Mouse (Mus musculus) 416B (cell line): ENCODE results near the gene Chd6.

ENCODE experiments used
- DNase-seq: peaks from one replicate; pipeline ENCODE4 v3.0.0; 2011; ENCODE audit warnings: low read depth

Chd6 gene

GRCm38 (mm10) chr2:161066097-161066759, 42.6 kb downstream of the Chd6 start:
- peak; percentile 69 for DNase-seq

DNA sequence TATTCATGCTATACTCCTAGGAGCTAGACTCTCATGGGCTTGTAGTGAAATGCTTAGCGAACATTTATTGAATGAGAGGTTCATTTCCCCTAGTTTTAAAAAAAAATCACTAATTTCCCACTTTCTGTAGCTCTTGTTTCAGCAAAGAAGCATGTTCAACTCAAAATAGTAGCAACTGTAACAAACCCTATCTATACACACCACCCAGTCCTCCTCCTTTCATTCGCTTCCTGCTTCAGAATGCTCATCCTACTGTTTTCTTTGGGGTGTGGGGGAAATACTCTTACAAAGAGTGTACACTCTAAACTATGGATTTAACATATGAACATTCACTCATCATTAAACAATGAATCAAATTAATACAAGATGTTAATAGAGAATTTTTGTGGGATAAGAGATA, 43.3 kb downstream of the Chd6 start:
- peak; percentile 17 for DNase-seq

GRCm38 (mm10) chr2:161064836-161065235, 44.0 kb downstream of the Chd6 start:
- no peak for DNase-seq

GRCm38 (mm10) chr2:161058841-161059240, 50.0 kb downstream of the Chd6 start:
- DNase-seq = no peak

DNA sequence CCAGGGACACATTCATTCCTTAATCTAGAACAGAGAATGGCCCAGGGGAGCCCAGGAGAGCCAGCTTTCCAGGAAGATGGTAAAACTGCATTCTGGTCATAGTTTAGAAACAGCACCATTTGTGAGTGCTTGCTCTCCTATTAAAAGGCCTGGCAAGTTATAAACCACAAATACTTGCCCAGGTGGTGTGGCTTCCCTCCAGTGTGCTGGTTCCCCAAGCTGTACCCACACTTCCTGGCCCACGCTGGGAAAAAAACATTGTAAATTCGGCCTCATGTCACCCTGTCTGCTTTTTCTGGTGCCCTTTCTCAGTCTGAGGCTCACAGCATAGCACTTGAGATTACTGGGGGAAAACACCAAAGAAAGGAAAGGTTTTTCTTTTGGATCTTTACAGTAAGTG, 55.1 kb downstream of the Chd6 start:
- peak; percentile 52 for DNase-seq

- no peak for DNase-seq
Observed at GRCm38 (mm10) chr2:161052175-161052574, 56.7 kb downstream of the Chd6 start.

DNA sequence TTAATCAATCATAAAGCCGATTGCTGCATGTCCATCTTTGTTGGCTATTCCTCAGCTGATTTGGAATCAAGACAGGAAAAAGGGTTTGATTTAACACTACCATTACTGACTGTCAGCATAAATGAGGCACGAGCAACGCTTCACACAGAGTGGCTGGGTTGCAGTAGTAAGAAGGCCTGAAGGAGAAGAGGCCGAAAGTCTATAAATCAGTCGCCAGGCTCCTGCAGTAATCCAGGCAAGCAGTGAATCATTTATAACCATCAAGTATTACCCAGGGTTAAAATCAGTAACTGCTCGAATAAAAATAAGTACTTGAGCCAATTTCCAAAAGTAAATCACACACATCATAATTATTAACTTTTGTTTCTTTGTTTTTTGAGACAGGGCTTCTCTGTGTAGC, 59.4 kb downstream of the Chd6 start:
- no peak for DNase-seq

DNA sequence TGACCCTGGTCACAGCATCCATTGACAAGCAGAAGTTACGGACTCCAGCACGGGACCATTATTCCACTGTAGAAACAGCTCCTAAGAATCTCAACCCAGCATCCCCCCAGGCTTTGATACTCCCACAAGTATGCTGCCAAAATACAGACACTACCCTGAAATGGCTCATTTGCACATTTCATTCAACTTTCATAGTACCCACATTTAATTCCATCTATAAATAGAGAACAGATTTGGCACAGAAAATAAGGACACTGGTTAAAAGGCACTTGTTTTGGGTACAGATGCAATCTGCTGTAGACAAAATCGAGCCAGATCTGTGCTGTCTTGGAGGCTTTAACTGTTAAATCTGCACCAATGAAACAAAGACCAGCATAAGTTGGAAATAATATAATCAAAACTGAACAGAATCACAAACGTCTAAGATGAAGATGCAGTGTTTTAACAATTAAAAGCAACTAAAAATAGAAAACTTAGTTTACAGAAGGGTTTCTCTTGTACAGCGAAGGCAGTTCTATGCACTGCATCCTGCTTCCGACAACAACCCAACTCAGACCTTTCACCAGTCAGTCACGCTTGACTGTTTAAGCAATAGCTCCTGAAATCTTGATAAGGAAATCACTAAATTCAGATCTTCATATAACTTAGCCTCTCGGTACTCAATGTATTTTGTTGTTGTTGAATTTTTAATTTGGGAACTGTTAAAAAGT, 64.2 kb downstream of the Chd6 start:
- no peak for DNase-seq

DNA sequence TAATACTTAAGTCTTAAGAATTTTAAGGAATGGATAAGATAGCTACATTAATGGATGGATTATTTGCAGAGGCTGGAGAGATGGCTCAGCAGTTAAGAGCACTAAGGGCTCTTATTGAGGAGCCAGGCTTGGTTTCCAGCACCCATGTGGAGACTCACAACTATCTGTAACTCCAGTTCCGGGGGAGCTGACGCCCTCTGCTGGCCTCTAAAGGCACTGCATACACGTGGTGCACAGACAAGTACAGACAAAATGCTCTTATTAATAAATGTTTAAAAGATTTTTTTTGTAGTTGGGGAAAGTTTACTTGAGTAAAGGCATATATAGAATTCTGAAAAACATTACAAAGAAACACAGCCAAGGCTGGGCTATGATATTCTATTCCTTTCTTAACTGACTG, 66.0 kb downstream of the Chd6 start:
- DNase-seq = peak; percentile 13

DNA sequence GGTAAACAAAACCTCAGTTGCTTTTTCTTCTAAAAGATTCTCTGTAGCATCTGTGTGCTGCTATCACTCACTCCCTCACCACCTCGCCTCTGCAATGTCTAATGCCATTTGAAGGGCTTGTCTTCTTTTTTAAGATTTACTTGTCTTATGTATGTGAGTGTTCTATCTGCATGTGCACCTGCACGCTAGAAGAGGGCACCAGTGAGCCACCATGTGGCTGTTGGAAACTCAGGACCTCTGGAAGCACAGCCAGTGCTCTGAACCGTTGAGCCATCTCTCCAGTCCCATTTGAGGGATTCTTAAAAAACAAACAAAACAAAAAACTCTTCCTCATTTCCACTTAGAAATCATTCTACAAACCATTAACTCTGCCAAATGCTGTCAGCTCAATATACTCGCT, 68.1 kb downstream of the Chd6 start:
- peak; percentile 37 for DNase-seq

GRCm38 (mm10) chr2:161037766-161038165, 71.1 kb downstream of the Chd6 start:
- no peak for DNase-seq

- DNase-seq = no peak
Observed at GRCm38 (mm10) chr2:161033141-161033540, 75.7 kb downstream of the Chd6 start.

GRCm38 (mm10) chr2:161032394-161032793, 76.5 kb downstream of the Chd6 start:
- no peak for DNase-seq

DNA sequence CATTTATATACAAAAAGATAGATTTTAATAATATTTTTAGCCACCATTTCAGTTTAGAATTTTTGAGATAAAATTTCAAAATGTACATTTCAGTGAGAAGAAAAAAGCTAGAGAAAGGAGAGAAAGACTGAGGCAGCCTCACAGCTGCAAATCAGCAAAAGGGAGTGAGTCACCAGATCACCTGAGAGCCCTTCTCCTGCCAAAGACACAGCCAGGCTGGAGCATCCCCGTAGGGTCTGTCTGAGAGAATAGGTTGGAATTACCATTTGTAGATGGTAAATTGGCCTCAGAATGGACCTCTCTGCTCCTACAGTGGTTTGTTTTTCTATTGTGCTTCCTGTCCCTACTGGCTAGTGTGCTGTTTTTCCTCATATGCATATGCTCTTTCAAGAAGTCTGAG, 84.3 kb downstream of the Chd6 start:
- DNase-seq = no peak

DNA sequence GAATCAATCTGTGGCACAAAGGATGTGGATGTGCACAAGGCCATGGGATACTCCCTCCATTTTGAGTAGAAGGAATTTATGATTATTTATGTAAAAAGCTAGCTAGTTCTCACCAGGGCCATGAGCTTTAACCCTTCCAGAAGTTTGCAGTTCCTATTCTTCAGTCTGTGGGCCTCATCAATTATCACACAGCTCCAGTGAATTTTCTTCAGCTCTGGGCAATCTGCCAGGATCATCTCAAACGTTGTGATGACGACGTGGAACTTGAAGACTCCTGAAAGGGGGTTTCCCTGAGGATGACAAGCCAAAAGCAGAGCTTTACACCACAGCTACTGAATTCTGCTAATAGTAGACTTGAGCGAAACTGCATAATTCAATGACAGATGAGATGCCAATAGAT, 91.0 kb downstream of the Chd6 start:
- DNase-seq = peak; percentile 12

DNA sequence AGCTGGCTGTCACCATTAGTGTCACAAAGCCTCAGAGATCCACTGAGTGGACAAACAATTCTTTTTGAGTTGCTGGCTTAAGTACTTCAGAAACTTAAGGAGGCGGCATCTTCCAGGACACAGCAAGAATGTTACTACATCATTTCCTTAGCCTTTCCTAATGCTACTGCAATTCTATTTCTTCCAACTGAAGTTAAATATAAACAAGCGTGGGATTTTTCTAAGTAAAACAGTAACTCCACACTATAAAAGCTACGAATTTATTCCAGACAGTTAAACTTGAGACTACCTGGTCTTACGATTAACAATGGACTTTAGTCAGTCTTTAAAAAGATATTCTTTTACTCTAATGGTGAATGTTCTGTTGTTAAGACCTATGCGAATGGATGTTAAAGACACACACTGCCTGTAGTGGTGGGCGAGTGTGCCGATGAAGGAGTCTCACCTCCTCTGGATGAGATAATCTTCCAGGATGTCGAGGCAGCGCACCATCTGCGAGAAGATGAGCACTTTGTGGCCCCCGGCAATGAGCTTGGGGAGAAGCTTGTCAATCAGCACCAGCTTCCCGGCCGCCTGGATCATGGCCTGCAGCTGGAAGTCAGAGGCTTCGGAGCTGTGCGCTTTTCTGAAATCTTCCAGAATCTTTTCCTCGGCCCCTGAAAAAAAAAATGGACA, 96.2 kb downstream of the Chd6 start:
- no peak for DNase-seq

GRCm38 (mm10) chr2:161004338-161004737, 104.5 kb downstream of the Chd6 start:
- no peak for DNase-seq

DNA sequence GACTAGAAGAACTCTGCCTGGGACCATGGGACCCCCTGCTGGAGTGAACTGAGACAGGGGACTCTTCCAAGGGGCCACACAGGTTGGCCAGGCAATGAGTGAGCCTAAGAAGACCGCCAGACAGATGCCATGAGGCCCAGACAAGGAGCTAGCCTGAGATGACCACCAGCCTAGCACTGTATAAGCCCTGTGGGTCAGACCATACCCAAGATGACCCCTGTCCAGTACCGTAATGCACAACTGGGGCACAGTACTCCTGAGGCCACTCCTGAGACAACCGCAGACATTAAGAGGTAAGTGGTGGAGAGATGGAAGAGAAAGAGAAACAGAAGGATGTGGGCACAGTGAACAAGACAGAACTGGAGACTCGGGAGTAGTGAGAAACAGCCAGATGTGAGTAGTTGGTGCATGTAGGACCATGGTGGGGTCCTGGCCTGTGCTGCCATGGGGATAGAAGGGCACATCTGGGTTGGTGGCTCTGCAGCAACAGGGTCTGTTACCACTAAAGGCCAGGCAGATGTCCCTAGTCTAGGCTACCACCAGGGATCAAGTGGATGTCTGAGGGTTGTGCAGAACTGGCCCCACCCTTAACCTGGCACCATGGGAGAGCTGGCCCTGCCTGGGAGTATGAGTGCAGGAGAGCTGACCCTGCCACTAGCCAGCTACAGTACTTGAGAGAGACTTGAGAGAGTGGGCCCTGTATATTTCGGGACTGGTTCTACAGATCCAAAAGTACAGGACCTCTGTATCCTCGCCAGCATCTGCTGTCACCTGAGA, 111.7 kb downstream of the Chd6 start:
- DNase-seq = no peak

GRCm38 (mm10) chr2:160994181-160994580, 114.7 kb downstream of the Chd6 start:
- DNase-seq = no peak

DNA sequence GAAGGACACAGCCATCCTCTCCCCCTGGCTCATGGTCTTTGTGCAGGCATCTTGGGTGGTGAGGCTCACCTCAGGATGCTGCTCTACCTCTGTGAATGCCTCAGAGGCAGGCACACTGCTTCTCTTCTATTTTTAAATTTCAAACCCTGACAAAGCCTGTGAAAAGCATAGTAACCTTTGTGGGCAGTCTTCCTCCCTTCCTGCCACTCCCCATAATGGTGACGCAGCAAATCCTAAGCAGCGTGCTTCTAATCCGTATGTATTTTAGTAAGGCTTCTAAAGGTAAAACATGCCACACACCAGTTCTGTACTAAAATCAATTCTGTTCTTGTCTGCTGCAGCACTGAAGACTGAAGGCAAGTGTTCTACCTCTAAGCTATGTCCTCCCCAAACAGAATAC, 116.4 kb downstream of the Chd6 start:
- DNase-seq = peak; percentile 39

DNA sequence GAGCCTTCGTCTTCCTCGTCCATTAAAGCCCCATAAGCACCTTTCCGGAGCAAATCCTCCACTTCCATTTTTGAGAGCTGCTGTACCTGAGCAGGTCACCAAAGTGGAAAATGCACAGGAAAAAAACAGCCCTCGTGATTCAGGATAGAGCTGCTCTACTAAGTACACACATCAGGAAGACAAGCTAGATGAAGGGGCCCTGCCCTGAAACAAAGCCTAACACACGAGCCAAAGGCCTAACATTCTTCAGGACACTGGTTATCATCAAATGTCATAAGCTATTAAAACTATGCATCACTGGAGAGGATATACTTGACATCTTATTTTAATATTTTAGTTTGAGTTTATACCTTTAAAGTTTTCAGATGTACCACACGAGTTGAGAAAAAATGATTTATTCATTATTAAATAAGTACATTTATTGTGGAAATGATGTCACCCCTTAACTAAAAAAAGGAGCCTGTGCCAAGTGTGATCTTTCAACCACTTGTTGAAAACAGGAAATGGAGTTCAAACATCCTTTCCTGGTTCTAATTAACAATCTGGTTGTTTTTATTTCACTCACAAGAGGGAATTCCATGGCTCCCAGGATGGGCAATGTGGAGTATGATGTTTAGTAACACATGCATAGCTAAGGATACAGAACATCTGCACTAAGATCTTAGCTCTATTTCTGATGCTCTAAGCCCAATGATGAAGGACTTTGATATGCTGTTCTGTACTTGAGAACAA, 118.4 kb downstream of the Chd6 start:
- DNase-seq = no peak

- DNase-seq = peak; percentile 58
Observed at GRCm38 (mm10) chr2:160987503-160987902, 121.4 kb downstream of the Chd6 start.
